Mouse (Mus musculus): Measurements from ENCODE around the gene Auh. TPM values are rescaled to one million over a fixed set of nuclear protein-coding genes. Genes with fewer than 3 reads are reported as not detected.

Auh gene
- polyA plus RNA-seq, 1 experiment from 2014 or later, result 46.8 TPM

GRCm38 (mm10) chr13:52953779-52954553 is 24.5 kb upstream of the Auh start:
- no peak overlapping the region for H3K4me3 ChIP-seq (replicated peaks)
- no peaks in the 10 kb centered on the region for H3K4me1 ChIP-seq (replicated peaks)
- H3K36me3 ChIP-seq, result no peaks in the 10 kb centered on the region
- H3K9ac ChIP-seq, result no peak overlapping the region
- 86% methylated on average over 6 of the region's 6 CpGs for WGBS
- H3K27ac ChIP-seq, result no peak overlapping the region
- no peaks in the 10 kb centered on the region; the same call in 1 of the 2 replicates for H3K9me3 ChIP-seq
- H3K4me2 ChIP-seq (replicated peaks), result no peak overlapping the region
- H3K27me3 ChIP-seq (replicated peaks), result no peaks in the 10 kb centered on the region
- ATAC-seq, result no peak

GRCm38 (mm10) chr13:52949211-52949610 is 19.7 kb upstream of the Auh start:
- no peaks in the 10 kb centered on the region for H3K9me3 ChIP-seq
- H3K27ac ChIP-seq, result no peak overlapping the region
- H3K27me3 ChIP-seq (replicated peaks), result no peaks in the 10 kb centered on the region
- H3K4me1 ChIP-seq (replicated peaks), result 0 out of 2 replicates have a peak, but pooled peaks cover 3% of the 10 kb centered on the region
- no peak for ATAC-seq
- 77% methylated on average over 3 of the region's 3 CpGs for WGBS
- H3K4me2 ChIP-seq (replicated peaks), result no peak overlapping the region
- H3K9ac ChIP-seq, result no peak overlapping the region
- no peak overlapping the region for H3K4me3 ChIP-seq (replicated peaks)
- no peaks in the 10 kb centered on the region for H3K36me3 ChIP-seq

DNA sequence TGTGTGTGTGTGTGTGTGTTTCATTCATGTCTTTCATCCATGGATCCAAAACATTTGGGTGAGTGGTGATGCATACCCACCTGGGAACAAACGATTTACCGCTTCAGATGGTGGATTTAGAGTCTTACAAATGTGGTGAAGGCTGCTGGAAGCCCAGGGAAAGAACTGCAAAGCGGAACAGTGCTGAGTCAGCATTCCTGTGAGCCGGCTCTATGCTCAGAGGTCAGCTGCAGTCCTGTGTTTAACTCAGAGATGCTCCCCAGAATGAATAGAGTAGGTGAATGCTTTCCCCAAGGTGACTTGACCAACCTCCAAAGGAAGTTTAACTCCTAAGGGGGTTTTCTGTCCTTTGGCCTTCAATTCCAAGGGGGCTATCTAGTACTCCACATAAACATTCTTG is 18.1 kb upstream of the Auh start:
- 0 out of 2 replicates have a peak, but pooled peaks cover 6% of the 10 kb centered on the region for H3K4me1 ChIP-seq (replicated peaks)
- H3K27ac ChIP-seq, result no peak overlapping the region
- no peak for ATAC-seq
- no peak overlapping the region for H3K9ac ChIP-seq
- H3K4me2 ChIP-seq (replicated peaks), result no peak overlapping the region
- H3K9me3 ChIP-seq, result no peaks in the 10 kb centered on the region
- 75% methylated on average over 4 of the region's 4 CpGs for WGBS
- H3K36me3 ChIP-seq, result no peaks in the 10 kb centered on the region
- no peak overlapping the region for H3K4me3 ChIP-seq (replicated peaks)
- H3K27me3 ChIP-seq (replicated peaks), result no peaks in the 10 kb centered on the region

GRCm38 (mm10) chr13:52945769-52946168 is 16.3 kb upstream of the Auh start:
- Histone ChIP-seq H3K9me3 (no peaks in the 10 kb centered on the region), H3K9ac (no peak overlapping the region), H3K27ac (no peak overlapping the region), H3K4me3 (replicated peaks) (no peak overlapping the region), H3K4me2 (replicated peaks) (no peak overlapping the region), H3K27me3 (replicated peaks) (no peaks in the 10 kb centered on the region), H3K4me1 (replicated peaks) (0 out of 2 replicates have a peak, but pooled peaks cover 6% of the 10 kb centered on the region), H3K36me3 (no peaks in the 10 kb centered on the region)
- 49% methylated on average over 9 of the region's 9 CpGs for WGBS
- ATAC-seq, result no peak

DNA sequence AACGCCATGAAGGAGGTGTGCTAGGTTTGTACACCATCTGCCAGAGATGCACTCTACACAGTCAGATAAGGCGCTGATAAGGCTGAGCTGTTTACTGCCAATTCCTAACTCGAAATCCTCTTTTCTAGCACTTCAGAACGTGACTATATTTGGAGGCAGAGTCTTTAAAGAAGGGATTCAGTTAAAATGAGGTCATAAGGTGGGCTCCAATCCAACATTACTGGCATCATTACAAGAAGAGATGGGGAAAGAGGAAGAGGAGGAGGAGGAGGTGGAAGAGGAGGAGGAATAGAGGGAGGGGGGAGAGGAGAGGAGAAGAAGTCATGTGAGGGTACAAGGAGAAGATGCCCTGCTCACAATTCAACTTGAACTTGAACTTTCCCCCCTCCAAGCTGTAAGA is 14.6 kb upstream of the Auh start:
- H3K36me3 ChIP-seq, result no peaks in the 10 kb centered on the region
- H3K4me3 ChIP-seq (replicated peaks), result no peak overlapping the region
- ATAC-seq, result no peak
- no peaks in the 10 kb centered on the region for H3K27me3 ChIP-seq (replicated peaks)
- H3K27ac ChIP-seq, result no peak overlapping the region
- H3K9ac ChIP-seq, result no peak overlapping the region
- no peaks in the 10 kb centered on the region for H3K9me3 ChIP-seq
- H3K4me2 ChIP-seq (replicated peaks), result no peak overlapping the region
- H3K4me1 ChIP-seq (replicated peaks), result 0 out of 2 replicates have a peak, but pooled peaks cover 8% of the 10 kb centered on the region
- WGBS, result 40% methylated on average over 4 of the region's 4 CpGs

DNA sequence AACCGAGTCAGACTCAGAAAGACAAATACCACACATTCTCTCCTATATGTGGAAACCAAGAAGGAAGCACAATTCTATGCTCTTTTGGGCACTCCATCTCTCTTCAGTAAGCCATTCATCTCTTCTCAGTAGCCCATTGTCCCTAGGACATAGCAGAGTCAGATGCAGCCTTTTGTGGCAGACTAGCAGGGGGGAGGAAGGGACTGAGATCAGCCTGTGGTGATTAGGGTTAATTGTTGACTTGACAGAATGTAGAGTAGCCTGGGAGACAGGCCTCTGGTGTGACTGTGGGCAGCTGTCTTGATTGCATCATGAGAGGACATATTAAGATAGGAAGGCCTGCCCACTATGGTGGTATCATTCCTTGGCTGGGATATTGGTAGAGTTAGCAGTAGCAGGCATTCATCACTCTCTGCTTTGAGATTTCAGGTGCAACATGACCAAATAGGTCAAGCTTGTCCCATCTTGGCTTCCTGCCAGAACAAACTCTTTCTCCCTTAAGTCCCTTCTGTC is 13.5 kb upstream of the Auh start:
- Histone ChIP-seq H3K27me3 (replicated peaks) (no peaks in the 10 kb centered on the region), H3K4me2 (replicated peaks) (no peak overlapping the region), H3K9ac (no peak overlapping the region), H3K9me3 (no peaks in the 10 kb centered on the region), H3K4me3 (replicated peaks) (no peak overlapping the region), H3K36me3 (no peaks in the 10 kb centered on the region), H3K4me1 (replicated peaks) (0 out of 2 replicates have a peak, but pooled peaks cover 8% of the 10 kb centered on the region), H3K27ac (no peak overlapping the region)
- 86% methylated on average over 1 of the region's 1 CpGs for WGBS
- no peak for ATAC-seq

- no peak for ATAC-seq
- 0 out of 2 replicates have a peak, but pooled peaks cover 5% of the 10 kb centered on the region for H3K4me1 ChIP-seq (replicated peaks)
- H3K9ac ChIP-seq, result no peak overlapping the region
- WGBS, result 75% methylated on average over 7 of the region's 7 CpGs
- H3K27me3 ChIP-seq (replicated peaks), result no peaks in the 10 kb centered on the region
- no peaks in the 10 kb centered on the region for H3K36me3 ChIP-seq
- H3K27ac ChIP-seq, result no peak overlapping the region
- no peak overlapping the region for H3K4me3 ChIP-seq (replicated peaks)
- H3K4me2 ChIP-seq (replicated peaks), result no peak overlapping the region
- H3K9me3 ChIP-seq, result no peaks in the 10 kb centered on the region
These were observed 11.5 kb upstream of the Auh start for GRCm38 (mm10) chr13:52940956-52941355.

- Histone ChIP-seq H3K9ac (no peak overlapping the region), H3K27me3 (replicated peaks) (no peaks in the 10 kb centered on the region), H3K4me1 (replicated peaks) (peaks cover 13% of the 10 kb centered on the region), H3K9me3 (no peaks in the 10 kb centered on the region), H3K36me3 (no peaks in the 10 kb centered on the region), H3K4me3 (replicated peaks) (no peak overlapping the region), H3K27ac (no peak overlapping the region), H3K4me2 (replicated peaks) (no peak overlapping the region)
- ATAC-seq, result no peak
- 52% methylated on average over 10 of the region's 10 CpGs for WGBS
These were observed 1.1 kb upstream of the Auh start for GRCm38 (mm10) chr13:52930582-52930981.

DNA sequence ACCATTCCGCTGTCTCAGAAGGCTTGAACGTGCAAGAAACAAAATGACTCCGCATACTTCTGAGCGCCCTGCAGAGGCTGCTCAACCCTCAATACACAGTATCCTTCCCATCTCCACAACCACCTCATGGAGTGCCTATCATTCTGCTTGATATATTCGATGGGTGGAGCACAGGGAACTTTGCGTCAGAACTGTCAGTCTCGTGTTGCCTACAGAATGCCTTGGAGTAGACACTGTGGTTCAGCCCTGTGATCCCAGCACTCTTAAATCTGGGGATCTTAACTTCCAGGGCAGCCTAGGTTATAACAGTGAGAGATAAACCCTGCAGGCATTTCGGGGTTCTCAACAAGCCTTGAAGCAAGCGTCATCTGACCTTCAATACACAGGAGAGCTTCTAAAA is 1.1 kb downstream of the Auh start:
- WGBS, result 64% methylated on average over 9 of the region's 9 CpGs
- H3K27ac ChIP-seq, result no peak overlapping the region
- H3K27me3 ChIP-seq (replicated peaks), result no peaks in the 10 kb centered on the region
- ATAC-seq, result no peak
- H3K4me3 ChIP-seq (replicated peaks), result peak overlapping the region; percentile 97; the same call in 1 of the 2 replicates
- H3K36me3 ChIP-seq, result no peaks in the 10 kb centered on the region
- H3K4me2 ChIP-seq (replicated peaks), result peak overlapping the region; percentile 65
- H3K4me1 ChIP-seq (replicated peaks), result peaks cover 13% of the 10 kb centered on the region
- H3K9ac ChIP-seq, result peak overlapping the region; percentile 88
- no peaks in the 10 kb centered on the region for H3K9me3 ChIP-seq

GRCm38 (mm10) chr13:52924457-52924856 is 5.0 kb downstream of the Auh start:
- Histone ChIP-seq H3K4me2 (replicated peaks) (no peak overlapping the region), H3K36me3 (no peaks in the 10 kb centered on the region), H3K27me3 (replicated peaks) (no peaks in the 10 kb centered on the region), H3K4me1 (replicated peaks) (peaks cover 25% of the 10 kb centered on the region), H3K4me3 (replicated peaks) (no peak overlapping the region), H3K9me3 (no peaks in the 10 kb centered on the region), H3K9ac (no peak overlapping the region), H3K27ac (no peak overlapping the region)
- 79% methylated on average over 5 of the region's 5 CpGs for WGBS
- ATAC-seq, result no peak

- no peaks in the 10 kb centered on the region for H3K27me3 ChIP-seq (replicated peaks)
- H3K9me3 ChIP-seq, result no peaks in the 10 kb centered on the region
- no peak overlapping the region for H3K4me3 ChIP-seq (replicated peaks)
- WGBS, result 79% methylated on average over 8 of the region's 8 CpGs
- ATAC-seq, result no peak
- peaks cover 12% of the 10 kb centered on the region; the same call in 1 of the 2 replicates for H3K4me1 ChIP-seq (replicated peaks)
- no peak overlapping the region for H3K27ac ChIP-seq
- no peak overlapping the region for H3K4me2 ChIP-seq (replicated peaks)
- no peak overlapping the region for H3K9ac ChIP-seq
- H3K36me3 ChIP-seq, result no peaks in the 10 kb centered on the region
These were observed 7.5 kb downstream of the Auh start for GRCm38 (mm10) chr13:52921966-52922365.

- no peaks in the 10 kb centered on the region for H3K27me3 ChIP-seq (replicated peaks)
- no peaks in the 10 kb centered on the region for H3K9me3 ChIP-seq
- H3K36me3 ChIP-seq, result no peaks in the 10 kb centered on the region
- peaks cover 12% of the 10 kb centered on the region; the same call in 1 of the 2 replicates for H3K4me1 ChIP-seq (replicated peaks)
- no peak overlapping the region for H3K27ac ChIP-seq
- H3K4me3 ChIP-seq (replicated peaks), result no peak overlapping the region
- ATAC-seq, result no peak
- H3K9ac ChIP-seq, result no peak overlapping the region
- no peak overlapping the region for H3K4me2 ChIP-seq (replicated peaks)
- WGBS, result 69% methylated on average over 7 of the region's 7 CpGs
These were observed 8.2 kb downstream of the Auh start for GRCm38 (mm10) chr13:52921065-52921825.
